Mouse (Mus musculus): ENCODE results near the gene Ankrd50. TPM values are rescaled to one million over a fixed set of nuclear protein-coding genes. Genes with fewer than 3 reads are reported as not detected.

Ankrd50 gene
- polyA plus RNA-seq, 1 experiment: 95.1 TPM

DNA sequence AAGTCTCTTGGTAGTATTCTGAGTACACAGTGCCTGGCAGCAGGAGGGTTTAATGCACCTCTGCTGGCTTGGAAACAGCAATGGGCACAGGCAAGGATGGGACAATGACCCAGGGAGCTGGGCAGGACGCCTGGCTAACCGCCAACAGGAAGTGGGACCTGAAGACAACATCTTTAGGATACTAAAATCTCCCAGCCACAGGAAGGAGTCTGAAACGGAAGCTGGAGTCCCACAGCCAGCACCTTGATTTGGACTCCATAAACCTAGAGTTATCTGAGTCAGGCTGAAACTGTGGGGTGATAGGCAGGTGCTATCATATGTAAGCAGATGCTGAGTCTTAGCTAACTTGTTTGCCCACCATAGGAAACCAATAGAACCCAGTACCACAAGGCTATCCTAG is 7.1 kb upstream of the Ankrd50 start:
- Histone ChIP-seq H3K27ac (ENCODE audit: insufficient read depth, low read length) (no peak overlapping the region), H3K4me1 (ENCODE audit: control insufficient read depth, insufficient read depth, low read length) (no peaks in the 10 kb centered on the region), H3K4me3 (ENCODE audit: insufficient read depth, low read length) (no peak overlapping the region)
- TF ChIP-seq POLR2A (IDR thresholded peaks at IDR 0.05; ENCODE audit: low read depth, low read length): no peak
- TF ChIP-seq CTCF (IDR thresholded peaks at IDR 0.05; ENCODE audit: borderline replicate concordance, insufficient read depth, low read length): no peak

DNA sequence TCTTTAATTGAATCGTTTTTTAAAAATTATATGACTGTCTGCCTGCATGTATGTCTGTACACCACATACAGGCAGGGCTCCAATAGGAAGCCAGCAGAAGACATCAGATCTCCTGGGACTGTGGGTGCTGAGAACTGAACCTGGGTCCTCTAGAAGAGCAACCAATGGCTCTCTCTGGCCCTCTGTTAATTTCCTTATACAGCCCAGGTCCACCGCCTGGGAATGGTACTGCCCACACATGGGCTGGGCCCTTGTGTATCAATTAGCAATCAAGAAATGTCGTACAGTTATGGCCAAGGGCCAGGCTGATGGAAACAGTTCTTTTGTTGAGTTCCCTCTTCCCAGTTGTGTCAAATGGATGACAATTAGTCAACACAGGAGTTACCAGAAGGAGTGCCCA is 6.6 kb upstream of the Ankrd50 start:
- Histone ChIP-seq H3K27ac (ENCODE audit: insufficient read depth, low read length) (no peak overlapping the region), H3K4me1 (ENCODE audit: control insufficient read depth, insufficient read depth, low read length) (no peaks in the 10 kb centered on the region), H3K4me3 (ENCODE audit: insufficient read depth, low read length) (no peak overlapping the region)
- TF ChIP-seq CTCF (IDR thresholded peaks at IDR 0.05; ENCODE audit: borderline replicate concordance, insufficient read depth, low read length) (no peak), POLR2A (IDR thresholded peaks at IDR 0.05; ENCODE audit: low read depth, low read length) (no peak)

DNA sequence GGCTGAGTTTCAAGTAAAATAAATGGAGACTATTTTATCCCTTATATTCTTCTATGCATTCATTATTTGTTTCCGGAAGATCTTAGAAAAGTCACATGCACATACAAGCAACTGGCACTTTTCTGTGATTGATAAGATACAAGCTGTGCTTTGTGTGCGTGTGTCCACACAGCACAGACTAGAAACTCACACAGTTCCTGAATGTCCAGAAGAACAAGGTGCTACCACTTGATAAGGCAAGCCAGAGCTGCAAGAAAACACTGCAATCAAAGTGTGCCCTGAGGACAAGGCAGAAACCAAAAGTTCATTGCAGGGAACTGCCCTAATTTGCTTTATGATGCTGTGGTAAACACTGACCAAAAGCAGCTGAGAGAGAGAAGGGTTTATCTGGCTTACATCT is 6.1 kb upstream of the Ankrd50 start:
- no peaks in the 10 kb centered on the region for H3K4me1 ChIP-seq (ENCODE audit: control insufficient read depth, insufficient read depth, low read length)
- H3K4me3 ChIP-seq (ENCODE audit: insufficient read depth, low read length): no peak overlapping the region
- no peak overlapping the region for H3K27ac ChIP-seq (ENCODE audit: insufficient read depth, low read length)
- no peak for TF ChIP-seq POLR2A (IDR thresholded peaks at IDR 0.05; ENCODE audit: low read depth, low read length)
- TF ChIP-seq CTCF (IDR thresholded peaks at IDR 0.05; ENCODE audit: borderline replicate concordance, insufficient read depth, low read length): no peak

DNA sequence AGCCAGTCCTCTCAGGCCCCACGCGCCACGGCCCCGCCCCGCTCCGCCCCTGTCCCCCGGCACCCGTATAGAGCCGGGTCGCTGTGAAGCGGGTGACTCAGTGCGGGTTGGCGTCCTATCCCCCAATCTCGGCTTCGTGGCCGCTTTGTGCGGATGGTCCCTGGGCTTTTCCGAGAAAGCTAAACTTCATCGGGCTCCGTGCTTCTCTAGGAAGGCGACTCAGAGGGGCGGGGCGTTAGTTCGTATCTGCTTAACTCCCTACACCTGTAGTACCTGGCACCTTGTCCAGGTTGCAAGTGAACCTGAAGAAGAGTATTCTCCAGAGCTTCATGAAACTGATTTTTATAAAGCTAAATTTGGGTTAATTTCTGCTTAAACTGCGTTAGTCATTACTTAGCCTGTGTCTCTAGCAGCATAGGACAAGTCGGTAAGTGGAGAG is 482 bp upstream of the Ankrd50 start:
- TF ChIP-seq CTCF (IDR thresholded peaks at IDR 0.05; ENCODE audit: borderline replicate concordance, insufficient read depth, low read length) (no peak), POLR2A (IDR thresholded peaks at IDR 0.05; ENCODE audit: low read depth, low read length) (peak; percentile 96)
- no peak overlapping the region for H3K27ac ChIP-seq (ENCODE audit: insufficient read depth, low read length)
- H3K4me3 ChIP-seq (ENCODE audit: insufficient read depth, low read length): peak overlapping the region; percentile 49
- H3K4me1 ChIP-seq (ENCODE audit: control insufficient read depth, insufficient read depth, low read length): no peaks in the 10 kb centered on the region

DNA sequence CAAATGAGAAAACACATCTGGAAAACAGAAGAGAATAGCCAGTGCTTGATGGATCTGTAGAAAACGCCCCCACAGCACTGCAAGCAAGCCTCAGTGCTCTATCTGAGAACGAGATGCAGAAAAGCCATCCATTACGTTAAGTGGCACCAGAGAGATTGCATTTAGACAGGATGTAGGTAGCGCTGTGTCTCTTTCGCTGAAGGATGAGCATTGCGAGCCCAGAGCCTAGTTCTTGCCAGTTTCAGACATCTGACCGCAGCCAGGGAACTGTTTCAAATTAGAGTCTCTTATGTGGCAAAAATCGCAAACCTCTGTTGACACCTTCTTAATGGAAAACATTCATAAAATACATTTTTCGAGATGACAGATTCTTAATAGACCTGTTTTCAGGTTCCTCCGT is 1.1 kb downstream of the Ankrd50 start:
- Histone ChIP-seq H3K4me1 (ENCODE audit: control insufficient read depth, insufficient read depth, low read length) (peaks cover 4% of the 10 kb centered on the region; the same call in 1 of the 2 replicates), H3K27ac (ENCODE audit: insufficient read depth, low read length) (peak overlapping the region; percentile 79), H3K4me3 (ENCODE audit: insufficient read depth, low read length) (peak overlapping the region; percentile 89)
- TF ChIP-seq POLR2A (IDR thresholded peaks at IDR 0.05; ENCODE audit: low read depth, low read length): no peak

DNA sequence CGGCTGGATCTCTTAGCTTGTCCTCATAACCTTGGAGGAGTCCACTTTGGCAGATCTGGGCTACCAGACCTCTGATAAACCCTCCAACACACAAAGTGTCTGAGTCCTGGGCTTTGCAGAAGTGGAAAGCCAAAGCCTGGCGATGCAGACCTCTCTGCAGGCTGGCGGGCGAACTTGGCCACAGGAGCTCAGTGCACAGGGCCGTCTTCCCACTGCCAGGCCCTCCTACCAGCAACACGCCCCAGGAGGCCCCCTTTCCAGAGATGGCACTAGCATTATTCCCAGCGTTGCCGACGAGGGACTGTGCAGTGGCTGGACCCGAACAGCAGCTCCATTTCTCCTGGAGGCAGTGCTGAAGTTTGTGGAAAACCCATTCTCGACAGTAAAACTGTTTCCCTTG is 1.9 kb downstream of the Ankrd50 start:
- Histone ChIP-seq H3K27ac (ENCODE audit: insufficient read depth, low read length) (peak overlapping the region; percentile 79; the same call in 1 of the 2 replicates), H3K4me1 (ENCODE audit: control insufficient read depth, insufficient read depth, low read length) (peaks cover 7% of the 10 kb centered on the region; the same call in 1 of the 2 replicates), H3K4me3 (ENCODE audit: insufficient read depth, low read length) (peak overlapping the region; percentile 89)
- TF ChIP-seq POLR2A (IDR thresholded peaks at IDR 0.05; ENCODE audit: low read depth, low read length) (no peak), CTCF (IDR thresholded peaks at IDR 0.05; ENCODE audit: borderline replicate concordance, insufficient read depth, low read length) (no peak)

DNA sequence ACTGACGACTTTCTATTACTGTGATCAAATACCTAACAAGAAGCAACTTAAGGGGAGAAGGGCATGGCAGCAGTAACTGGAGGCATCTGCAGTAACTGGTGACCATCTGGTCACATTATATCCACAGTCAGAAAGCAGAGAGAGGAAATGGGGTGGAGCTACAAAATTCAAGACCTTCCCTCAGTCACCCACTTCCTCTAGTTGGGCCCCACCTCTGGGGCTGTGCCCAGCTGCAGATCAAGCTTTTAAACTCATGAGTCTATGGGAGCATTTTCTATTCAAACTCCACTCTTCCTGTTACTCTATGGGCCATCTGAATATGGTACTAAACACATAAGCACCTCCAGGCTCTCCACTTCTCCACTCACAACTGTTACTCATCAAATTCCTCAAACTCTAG is 3.5 kb downstream of the Ankrd50 start:
- peak overlapping the region; percentile 49 for H3K4me3 ChIP-seq (ENCODE audit: insufficient read depth, low read length)
- no peak overlapping the region for H3K27ac ChIP-seq (ENCODE audit: insufficient read depth, low read length)
- peaks cover 10% of the 10 kb centered on the region; the same call in 1 of the 2 replicates for H3K4me1 ChIP-seq (ENCODE audit: control insufficient read depth, insufficient read depth, low read length)
- TF ChIP-seq CTCF (IDR thresholded peaks at IDR 0.05; ENCODE audit: borderline replicate concordance, insufficient read depth, low read length) (no peak), POLR2A (IDR thresholded peaks at IDR 0.05; ENCODE audit: low read depth, low read length) (no peak)

DNA sequence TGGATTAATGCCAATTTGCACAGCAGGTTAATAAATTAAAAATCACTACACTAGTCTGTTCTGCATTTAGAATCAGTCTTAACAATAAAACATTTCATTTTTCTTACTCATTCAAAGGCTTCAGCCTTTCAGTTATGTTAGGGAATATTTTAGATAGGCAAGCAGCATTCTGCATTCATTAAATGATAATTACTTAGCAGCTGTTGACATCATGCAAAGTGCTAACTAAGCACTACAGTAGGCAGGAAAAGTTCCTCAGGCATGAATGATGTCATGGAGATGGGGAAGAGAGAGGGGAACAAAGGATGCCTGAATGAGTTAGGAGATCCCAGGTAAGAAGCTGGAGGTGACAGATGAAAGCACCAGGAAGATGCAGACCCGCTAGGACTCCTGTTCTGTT is 6.7 kb downstream of the Ankrd50 start:
- H3K4me1 ChIP-seq (ENCODE audit: control insufficient read depth, insufficient read depth, low read length): peaks cover 14% of the 10 kb centered on the region; the same call in 1 of the 2 replicates
- TF ChIP-seq CTCF (IDR thresholded peaks at IDR 0.05; ENCODE audit: borderline replicate concordance, insufficient read depth, low read length) (no peak), POLR2A (IDR thresholded peaks at IDR 0.05; ENCODE audit: low read depth, low read length) (no peak)
- H3K4me3 ChIP-seq (ENCODE audit: insufficient read depth, low read length): no peak overlapping the region
- no peak overlapping the region for H3K27ac ChIP-seq (ENCODE audit: insufficient read depth, low read length)

DNA sequence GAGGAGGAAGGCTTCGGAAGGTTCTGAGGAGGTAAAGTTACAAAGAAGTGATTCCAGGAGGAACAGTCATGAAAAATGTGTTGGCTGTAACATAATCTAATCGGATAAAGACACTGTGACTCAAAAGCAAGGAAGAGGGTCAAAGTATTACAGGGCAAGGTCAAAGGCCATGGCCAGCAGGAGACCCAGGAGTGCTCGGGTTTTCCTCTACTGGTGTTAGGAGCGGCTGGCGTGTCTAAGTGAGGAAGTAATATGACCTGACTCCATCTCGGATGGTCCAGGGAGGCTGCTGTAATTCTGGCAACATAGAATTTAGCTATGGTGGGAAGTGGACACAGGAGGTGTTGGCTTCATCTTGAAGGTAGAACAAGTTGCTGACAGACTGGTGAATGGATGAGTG is 9.1 kb downstream of the Ankrd50 start:
- no peak overlapping the region for H3K4me3 ChIP-seq (ENCODE audit: insufficient read depth, low read length)
- H3K27ac ChIP-seq (ENCODE audit: insufficient read depth, low read length): no peak overlapping the region
- H3K4me1 ChIP-seq (ENCODE audit: control insufficient read depth, insufficient read depth, low read length): peaks cover 14% of the 10 kb centered on the region
- no peak for TF ChIP-seq POLR2A (IDR thresholded peaks at IDR 0.05; ENCODE audit: low read depth, low read length)
- no peak for TF ChIP-seq CTCF (IDR thresholded peaks at IDR 0.05; ENCODE audit: borderline replicate concordance, insufficient read depth, low read length)

DNA sequence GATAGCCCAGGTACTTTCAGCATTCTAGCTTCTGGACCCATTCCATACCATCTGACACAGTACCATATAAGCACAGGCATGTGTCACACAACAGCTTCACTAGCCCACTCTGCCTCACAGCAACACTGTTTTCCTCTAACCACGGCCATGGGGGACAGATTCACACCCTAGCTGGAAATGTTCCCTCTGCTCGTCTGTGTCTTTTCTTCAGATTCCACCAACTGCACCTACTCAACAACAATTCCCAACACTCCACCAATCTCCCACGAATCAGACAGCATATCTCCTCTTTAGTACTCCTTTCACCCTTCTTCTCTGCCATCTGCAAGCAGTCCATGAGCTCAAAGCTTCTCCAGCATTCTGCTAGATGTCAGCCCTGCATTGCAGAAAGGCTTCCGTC is 11.5 kb downstream of the Ankrd50 start:
- H3K27ac ChIP-seq (ENCODE audit: insufficient read depth, low read length): no peak overlapping the region
- peaks cover 7% of the 10 kb centered on the region for H3K4me1 ChIP-seq (ENCODE audit: control insufficient read depth, insufficient read depth, low read length)
- no peak overlapping the region for H3K4me3 ChIP-seq (ENCODE audit: insufficient read depth, low read length)
- TF ChIP-seq POLR2A (IDR thresholded peaks at IDR 0.05; ENCODE audit: low read depth, low read length) (no peak), CTCF (IDR thresholded peaks at IDR 0.05; ENCODE audit: borderline replicate concordance, insufficient read depth, low read length) (no peak)

DNA sequence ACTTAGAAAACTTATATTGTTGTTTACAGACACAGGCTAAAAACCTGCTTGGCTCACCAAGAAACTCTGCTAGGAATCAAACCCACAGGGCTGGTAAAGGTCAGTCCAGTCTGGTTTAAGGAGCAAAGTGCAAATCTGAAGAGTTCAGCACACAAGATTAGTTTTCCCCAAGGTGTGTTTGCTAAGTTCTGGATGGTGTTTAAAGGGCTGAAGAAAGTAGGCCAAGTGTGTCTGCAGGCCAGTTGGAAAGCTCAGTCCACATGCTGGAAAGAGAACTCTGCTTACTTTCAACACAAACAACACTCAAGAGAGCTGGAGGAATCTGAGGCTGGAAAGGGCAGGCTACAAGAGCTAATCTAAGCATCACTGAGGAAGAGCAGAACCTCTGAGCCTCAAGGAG is 13.1 kb downstream of the Ankrd50 start:
- H3K27ac ChIP-seq (ENCODE audit: insufficient read depth, low read length): no peak overlapping the region
- no peak for TF ChIP-seq POLR2A (IDR thresholded peaks at IDR 0.05; ENCODE audit: low read depth, low read length)
- TF ChIP-seq CTCF (IDR thresholded peaks at IDR 0.05; ENCODE audit: borderline replicate concordance, insufficient read depth, low read length): no peak
- no peak overlapping the region for H3K4me3 ChIP-seq (ENCODE audit: insufficient read depth, low read length)
- H3K4me1 ChIP-seq (ENCODE audit: control insufficient read depth, insufficient read depth, low read length): peaks cover 7% of the 10 kb centered on the region
